8 mouse cellular contexts compared by ENCODE assay signal in the genomic region with DNA sequence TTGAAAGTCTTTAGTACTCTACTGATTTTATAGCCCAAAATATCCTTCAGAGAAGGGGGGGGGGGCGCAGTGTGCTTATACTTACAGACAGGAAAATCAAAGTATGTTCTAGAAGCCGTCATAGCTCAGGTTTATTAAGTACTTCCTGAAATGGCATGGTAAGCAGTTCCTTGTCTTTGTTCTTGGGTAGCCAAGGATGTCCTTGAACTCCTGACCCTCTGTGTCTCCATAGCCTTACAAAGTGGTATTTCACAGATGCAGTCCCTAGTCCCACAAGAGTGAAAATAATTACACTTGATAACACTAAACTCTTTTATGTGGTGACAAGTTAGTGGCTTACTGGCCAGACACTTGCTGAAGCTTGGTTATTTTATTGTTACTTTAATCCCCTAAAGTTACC. TPM values are rescaled to one million over a fixed set of nuclear protein-coding genes. Genes with fewer than 3 reads are reported as not detected.
DNase-seq lines count a peak whose midpoint lies in the region; ATAC-seq and TF ChIP-seq lines count a peak whose summit lies in the region.

No protein-coding gene starts in this region.

- TF ChIP-seq CTCF in CH12.LX (conservative IDR thresholded peaks at IDR 0.05 in 1 of 2, IDR thresholded peaks at IDR 0.05 in 1 of 2; ENCODE audit: low read depth in 2 of 2, low read length in 2 of 2) = no peak

- H3K79me2 ChIP-seq in CH12.LX (replicated peaks; ENCODE audit: control insufficient read depth, extremely low read depth, insufficient read depth, poor library complexity, severe bottlenecking) = peaks cover 31% of the 10 kb centered on the region

- no peak for TF ChIP-seq RAD21 in CH12.LX (IDR thresholded peaks at IDR 0.05; ENCODE audit: low read depth, low read length)

- dilution Hi-C loops in CH12.LX (cut with MboI; ENCODE audit: extremely low pct_ligation_motif_present, extremely low pct_unique_long_range_greater_than_20kb, low sequenced_read_pairs) = no loop called here

- H3K27ac ChIP-seq in CH12.LX (ENCODE audit: insufficient read depth, low read depth) = no peak overlapping the region
- peak overlapping the region; percentile 99 for H3K27ac ChIP-seq in heart, embryonic 16.5 days (ENCODE audit: low read length)

- H3K27me3 ChIP-seq in CH12.LX (replicated peaks) = no peaks in the 10 kb centered on the region
- H3K27me3 ChIP-seq in heart, embryonic 16.5 days (ENCODE audit: control insufficient read depth, insufficient read depth, low read length) = no peaks in the 10 kb centered on the region

- no peak for TF ChIP-seq EP300 in CH12.LX (IDR thresholded peaks at IDR 0.05; ENCODE audit: low read length)

- peak; percentile 67 for DNase-seq in heart, adult 11 months
- DNase-seq in heart, postnatal 10 days = no peak
- peak; percentile 31 for DNase-seq in CH12.LX (ENCODE audit: extremely low read depth)
- DNase-seq in lung, postnatal 10 days = peak; percentile 33
- DNase-seq in MN1 (ENCODE audit: low spot score) = no peak
- DNase-seq in layer of hippocampus, postnatal 25 days (ENCODE audit: extremely low spot score in 1 of 2, low spot score in 1 of 2) = no peak
- no peak for DNase-seq in adipocyte (ENCODE audit: low spot score)

- peak overlapping the region in 2 of 3 experiments; percentile 63 to 91 for H3K4me3 ChIP-seq in CH12.LX (replicated peaks in 1 of 3; ENCODE audit: low read depth in 2 of 3, low read length in 2 of 3, poor library complexity in 1 of 3)
- H3K4me3 ChIP-seq in heart, embryonic 16.5 days (ENCODE audit: low read length) = peak overlapping the region; percentile 98

- 45% methylated on average over 2 of the region's 2 CpGs for WGBS in heart, embryonic 16.5 days

- TF ChIP-seq POLR2A in CH12.LX (IDR thresholded peaks at IDR 0.05; ENCODE audit: low read depth, low read length) = no peak

- H3K9me3 ChIP-seq in CH12.LX (replicated peaks; ENCODE audit: low read length) = no peaks in the 10 kb centered on the region
- H3K9me3 ChIP-seq in heart, embryonic 16.5 days (replicated peaks; ENCODE audit: control insufficient read depth, low read length) = no peaks in the 10 kb centered on the region

- intact Hi-C loops in heart, postnatal 10 days (cut with DNase I) = loop anchor here (10.0 kb wide), 1 partner anchor 220 kb away; the partner anchor contains the start of gene Herc4

- H3K4me1 ChIP-seq in CH12.LX (ENCODE audit: control insufficient read depth in 1 of 2, insufficient read depth in 2 of 2) = peaks cover 2 to 33% of the 10 kb centered on the region in 2 experiments; a peak in 3 of 4 replicates
- peaks cover 24% of the 10 kb centered on the region for H3K4me1 ChIP-seq in heart, embryonic 16.5 days (ENCODE audit: control insufficient read depth, insufficient read depth, low read length)

- H3K4me2 ChIP-seq in CH12.LX (ENCODE audit: insufficient read depth, low read depth, poor library complexity, severe bottlenecking) = peak overlapping the region; percentile 84
- H3K4me2 ChIP-seq in heart, embryonic 16.5 days (ENCODE audit: low read depth, low read length) = peak overlapping the region; percentile 84

- H3K9ac ChIP-seq in CH12.LX (ENCODE audit: insufficient read depth, low read depth) = peak overlapping the region; percentile 92
- H3K9ac ChIP-seq in heart, embryonic 16.5 days (ENCODE audit: low read length) = peak overlapping the region; percentile 81

- ATAC-seq in heart, embryonic 16.5 days (replicated peaks; ENCODE audit: extremely low read depth, insufficient read depth, low FRiP score) = no peak

- in situ Hi-C loops in CH12.LX (cut with MboI; ENCODE audit: low pct_ligation_motif_present, low pct_unique_long_range_greater_than_20kb, low sequenced_read_pairs) = no loop called here

- H3K36me3 ChIP-seq in CH12.LX (replicated peaks in 1 of 2; ENCODE audit: control insufficient read depth in 1 of 2, insufficient read depth in 1 of 2, low read length in 1 of 2) = peaks cover 0 to 2% of the 10 kb centered on the region in 2 experiments
- H3K36me3 ChIP-seq in heart, embryonic 16.5 days (ENCODE audit: control insufficient read depth, insufficient read depth) = no peaks in the 10 kb centered on the region

TF ChIP-seq in CH12.LX, 34 proteins besides CTCF, POLR2A, EP300 and RAD21:
- TF ChIP-seq NRF1 (IDR thresholded peaks at IDR 0.05; ENCODE audit: low read depth, low read length) (no peak), USF1 (IDR thresholded peaks at IDR 0.05; ENCODE audit: low read depth, low read length) (no peak), RCOR1 (conservative IDR thresholded peaks at IDR 0.05; ENCODE audit: low read depth, low read length) (no peak), POLR2AphosphoS2 (IDR thresholded peaks at IDR 0.05; ENCODE audit: low read depth, low read length) (no peak), JUND (conservative IDR thresholded peaks at IDR 0.05; ENCODE audit: low read depth, low read length) (no peak), ZMIZ1 (IDR thresholded peaks at IDR 0.05; ENCODE audit: low read depth, low read length) (no peak), NELFE (IDR thresholded peaks at IDR 0.05; ENCODE audit: low read depth, low read length) (no peak), BHLHE40 (IDR thresholded peaks at IDR 0.05; ENCODE audit: low read depth, low read length) (no peak)

RNA-seq across cellular contexts. Expression of gene Pbld2, which starts 0.9 kb away (rescaled TPM):
- total RNA-seq in heart, postnatal 10 days (2021) = 1 to 10 TPM; 2.7 to 2.9 TPM
- total RNA-seq in CH12.LX (2012; rRNA removed) = 0.55 and 0.72 TPM in 2 replicates
- 0.19 and 0.76 TPM in 2 replicates for total RNA-seq in CH12.LX (2014; rRNA removed)
- 0.26 TPM in 1 of 2 replicates, not detected in the other for polyA plus RNA-seq in CH12.LX (2012; ENCODE audit: insufficient read length, low read depth)
- polyA plus RNA-seq in heart, embryonic 16.5 days (2015; fragmentation: Nextera tagmentation; extraction: Ambion mirVana) = 0.77 and 0.89 TPM in 2 replicates
- 1 to 10 TPM; 1.3 to 1.6 TPM for total RNA-seq in layer of hippocampus, postnatal 25 days (2021)

RNA-seq across cellular contexts. Expression of gene Hnrnph3, which starts 1.0 kb away (rescaled TPM):
- total RNA-seq in heart, postnatal 10 days (2021) = 10 to 100 TPM; 31.1 to 32.6 TPM
- total RNA-seq in CH12.LX (2012; rRNA removed) = 12.8 and 15.1 TPM in 2 replicates
- 9.5 and 11.7 TPM in 2 replicates for total RNA-seq in CH12.LX (2014; rRNA removed)
- 37.8 and 55.2 TPM in 2 replicates for polyA plus RNA-seq in CH12.LX (2012; ENCODE audit: insufficient read length, low read depth)
- polyA plus RNA-seq in heart, embryonic 16.5 days (2015; fragmentation: Nextera tagmentation; extraction: Ambion mirVana) = 68.9 and 75.5 TPM in 2 replicates
- total RNA-seq in layer of hippocampus, postnatal 25 days (2021) = 10 to 100 TPM; 40.8 to 53.7 TPM

RNA-seq across cellular contexts. Expression of gene Pbld1, which starts 34.9 kb away (rescaled TPM):
- under 1 TPM; 0.60 to 0.92 TPM for total RNA-seq in heart, postnatal 10 days (2021)
- total RNA-seq in CH12.LX (2012; rRNA removed) (0.04 and 0.25 TPM in 2 replicates), CH12.LX (2014; rRNA removed) (not detected in 2 replicates)
- 0.49 TPM in 1 of 2 replicates, not detected in the other for polyA plus RNA-seq in CH12.LX (2012; ENCODE audit: insufficient read length, low read depth)
- 0.51 and 0.72 TPM in 2 replicates for polyA plus RNA-seq in heart, embryonic 16.5 days (2015; fragmentation: Nextera tagmentation; extraction: Ambion mirVana)
- total RNA-seq in layer of hippocampus, postnatal 25 days (2021) = under 1 TPM; 0.30 to 0.31 TPM

RNA-seq across cellular contexts. Expression of gene Rufy2, which starts 45.0 kb away (rescaled TPM):
- 10 to 100 TPM; 17.3 to 19.0 TPM for total RNA-seq in heart, postnatal 10 days (2021)
- total RNA-seq in CH12.LX (2012; rRNA removed) = 4.9 and 5.6 TPM in 2 replicates
- total RNA-seq in CH12.LX (2014; rRNA removed) = 5.8 and 9.0 TPM in 2 replicates
- 6.8 and 7.1 TPM in 2 replicates for polyA plus RNA-seq in CH12.LX (2012; ENCODE audit: insufficient read length, low read depth)
- polyA plus RNA-seq in heart, embryonic 16.5 days (2015; fragmentation: Nextera tagmentation; extraction: Ambion mirVana) = 16.5 and 16.9 TPM in 2 replicates
- 10 to 100 TPM; 67.3 to 73.5 TPM for total RNA-seq in layer of hippocampus, postnatal 25 days (2021)

Comparison
In these comparisons a context has a peak if more than half of its experiments do, and no peak if none do; other contexts are left out.
1. DNase-seq: peak in heart, adult 11 months (single experiment), CH12.LX (single experiment) and lung, postnatal 10 days (single experiment); none in heart, postnatal 10 days (0 of 2), MN1 (single experiment), layer of hippocampus, postnatal 25 days (0 of 2) and adipocyte (single experiment).